Mouse (Mus musculus): ENCODE measurements at regions not wholly inside any gene's neighbourhood (a gene's known extent, or its start where the extent isn't known, plus 50 kb on each side); places are given as distances from the start of the nearest gene placed in this dataset.

GRCm38 (mm10) chr8:92732229-92732628 is 58.1 kb downstream of the Irx6 start:
- TF ChIP-seq EP300 (IDR thresholded peaks at IDR 0.05; ENCODE audit: low read depth) (no peak), CTCF (IDR thresholded peaks at IDR 0.05; ENCODE audit: low read depth) (no peak)

Measured in heart, postnatal 0 days (tissue).